Mouse (Mus musculus): ENCODE measurements around the gene Nek6.

DNA sequence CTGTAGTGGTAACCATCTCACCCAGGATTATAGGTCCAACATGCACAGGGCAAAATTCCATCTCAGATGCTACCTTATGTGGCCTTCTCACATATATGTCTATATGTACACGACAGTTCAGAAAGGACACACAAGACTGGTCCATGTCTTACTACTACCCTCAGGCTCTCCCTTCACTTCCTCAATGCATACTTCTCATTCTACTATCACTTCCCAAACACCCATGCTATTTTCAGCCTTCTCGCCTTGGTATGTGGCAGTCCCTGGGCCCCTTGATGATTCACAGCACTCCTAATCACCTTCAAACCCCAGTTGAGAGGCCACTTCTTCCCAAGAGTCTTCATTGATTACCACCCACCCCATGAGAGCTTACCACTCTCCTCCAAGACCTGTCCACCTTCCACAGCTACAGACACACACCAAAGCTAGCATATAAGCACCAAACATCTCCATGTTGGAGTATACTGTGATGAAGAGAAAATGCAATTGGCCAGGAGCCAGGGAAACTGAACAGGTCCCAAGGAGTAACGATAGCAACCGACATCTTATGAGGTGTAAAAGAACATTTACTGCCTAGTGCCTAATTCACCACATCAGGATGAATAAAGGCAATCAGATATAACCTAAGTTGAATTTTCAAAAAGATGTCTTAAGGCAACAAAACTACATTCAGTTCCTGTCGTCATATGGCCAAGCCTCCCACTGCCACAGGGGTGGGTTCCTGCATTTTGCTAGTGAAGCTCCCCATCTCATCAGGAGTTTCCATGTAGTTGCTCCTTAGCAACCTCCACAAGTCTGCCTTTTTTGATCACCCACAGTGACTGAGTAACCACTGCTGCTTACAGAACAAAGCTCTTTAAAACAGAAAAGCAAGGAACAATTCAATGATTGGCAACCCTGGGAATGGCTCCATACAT is 105.8 kb downstream of the Nek6 start:
- TF ChIP-seq CTCF (IDR thresholded peaks at IDR 0.05; ENCODE audit: borderline replicate concordance, control insufficient read depth, extremely low read depth, insufficient read depth, low read length, poor library complexity) (no peak), POLR2A (IDR thresholded peaks at IDR 0.05; ENCODE audit: control insufficient read depth, extremely low read depth, insufficient read depth, low read length, poor library complexity) (no peak)

All from thymus, adult 2 months (tissue).